ENCODE assay signal across 8 mouse cellular contexts in genomic region chr13:93304251-93305001, GRCm38 (mm10). TPM values are rescaled to one million over a fixed set of nuclear protein-coding genes. Genes with fewer than 3 reads are reported as not detected.
DNase-seq lines count a peak whose midpoint lies in the region; ATAC-seq lines count a peak whose summit lies in the region.

No protein-coding gene starts in this region.

- peak overlapping the region; percentile 49 for H3K4me2 ChIP-seq in hindbrain, embryonic 11.5 days (replicated peaks; ENCODE audit: low read depth, low read length)

- under 1% methylated on average over 60 of the region's 64 CpGs for WGBS in forebrain, embryonic 10.5 days
- WGBS in hindbrain, embryonic 11.5 days: under 1% methylated on average over 61 of the region's 64 CpGs
- WGBS in midbrain, embryonic 10.5 days: under 1% methylated on average over 64 of the region's 64 CpGs

- DNase-seq in left cerebral cortex, adult 18-20 months (ENCODE audit: low spot score in 2 of 2): peak; percentile 47 to 61
- no peak for DNase-seq in left cerebral cortex, adult 9 months (ENCODE audit: low spot score in 2 of 2)
- peak; percentile 22 for DNase-seq in WW6 (ENCODE audit: low read depth, low spot score)
- peak; percentile 66 for DNase-seq in forebrain, embryonic 10.5 days (ENCODE audit: extremely low spot score, low spot score)
- DNase-seq in hindbrain, embryonic 11.5 days (ENCODE audit: low spot score): peak; percentile 76
- DNase-seq in layer of hippocampus, postnatal 36 days: peak; percentile 66 to 74
- DNase-seq in midbrain, embryonic 10.5 days (ENCODE audit: low spot score): no peak
- DNase-seq in testis, postnatal 10 days (ENCODE audit: low spot score): peak; percentile 78

- H3K4me3 ChIP-seq in forebrain, embryonic 10.5 days: peak overlapping the region; percentile 87
- peak overlapping the region; percentile 86 for H3K4me3 ChIP-seq in hindbrain, embryonic 11.5 days (ENCODE audit: low read depth, low read length)
- peak overlapping the region; percentile 80 for H3K4me3 ChIP-seq in midbrain, embryonic 10.5 days

- H3K4me1 ChIP-seq in forebrain, embryonic 10.5 days: peaks cover 53% of the 10 kb centered on the region
- H3K4me1 ChIP-seq in hindbrain, embryonic 11.5 days (replicated peaks; ENCODE audit: control insufficient read depth, insufficient read depth, low read length): 0 out of 2 replicates have a peak, but pooled peaks cover 2% of the 10 kb centered on the region
- H3K4me1 ChIP-seq in midbrain, embryonic 10.5 days: peaks cover 55% of the 10 kb centered on the region

- peak; percentile 66 for ATAC-seq in hindbrain, embryonic 11.5 days (ENCODE audit: low FRiP score)

- no peaks in the 10 kb centered on the region for H3K36me3 ChIP-seq in forebrain, embryonic 10.5 days (replicated peaks)
- no peaks in the 10 kb centered on the region for H3K36me3 ChIP-seq in hindbrain, embryonic 11.5 days (ENCODE audit: control insufficient read depth, insufficient read depth, low read length)
- no peaks in the 10 kb centered on the region for H3K36me3 ChIP-seq in midbrain, embryonic 10.5 days

- H3K9me3 ChIP-seq in forebrain, embryonic 10.5 days: no peaks in the 10 kb centered on the region
- H3K9me3 ChIP-seq in hindbrain, embryonic 11.5 days (ENCODE audit: control insufficient read depth, low read length): no peaks in the 10 kb centered on the region
- no peaks in the 10 kb centered on the region for H3K9me3 ChIP-seq in midbrain, embryonic 10.5 days (replicated peaks)

- no peaks in the 10 kb centered on the region for H3K27me3 ChIP-seq in forebrain, embryonic 10.5 days (ENCODE audit: poor library complexity, severe bottlenecking)
- H3K27me3 ChIP-seq in hindbrain, embryonic 11.5 days (ENCODE audit: control insufficient read depth, insufficient read depth, low read length): no peaks in the 10 kb centered on the region
- no peaks in the 10 kb centered on the region for H3K27me3 ChIP-seq in midbrain, embryonic 10.5 days (ENCODE audit: low read depth, poor library complexity, severe bottlenecking)

- peak overlapping the region; percentile 88 for H3K9ac ChIP-seq in hindbrain, embryonic 11.5 days (ENCODE audit: low read depth, low read length)

- peak overlapping the region; percentile 97 for H3K27ac ChIP-seq in forebrain, embryonic 10.5 days
- H3K27ac ChIP-seq in hindbrain, embryonic 11.5 days (ENCODE audit: low read depth, low read length): peak overlapping the region; percentile 97
- H3K27ac ChIP-seq in midbrain, embryonic 10.5 days (replicated peaks): peak overlapping the region; percentile 95

RNA-seq across cellular contexts. Expression of gene Homer1, which starts 5.0 kb away (rescaled TPM):
- 100 to 1,000 TPM; 319 to 463 TPM for total RNA-seq in left cerebral cortex, adult 18-20 months (2021)
- polyA plus RNA-seq in forebrain, embryonic 10.5 days (2016; fragmentation: Nextera tagmentation; extraction: Ambion mirVana): 7.9 TPM in 2 replicates
- polyA plus RNA-seq in hindbrain, embryonic 11.5 days (2014; fragmentation: Nextera tagmentation; extraction: Ambion mirVana): 13.7 and 17.7 TPM in 2 replicates
- 100 to 1,000 TPM; 201 to 229 TPM for total RNA-seq in layer of hippocampus, postnatal 36 days (2021)
- 7.4 and 7.8 TPM in 2 replicates for polyA plus RNA-seq in midbrain, embryonic 10.5 days (2016; fragmentation: Nextera tagmentation; extraction: Ambion mirVana)

Comparison
In these comparisons a context has a peak if more than half of its experiments do, and no peak if none do; other contexts are left out.
1. DNase-seq: peak in left cerebral cortex, adult 18-20 months (2 of 2), WW6 (single experiment), forebrain, embryonic 10.5 days (single experiment), hindbrain, embryonic 11.5 days (single experiment), layer of hippocampus, postnatal 36 days (2 of 2) and testis, postnatal 10 days (single experiment); none in left cerebral cortex, adult 9 months (0 of 2) and midbrain, embryonic 10.5 days (single experiment).
2. Peak in every context shown above with its lines, with median percentiles within 50 percentile points of each other: H3K27ac ChIP-seq and H3K4me3 ChIP-seq.